Mouse (Mus musculus) mature B cell (primary cell): ENCODE measurements at regions not wholly inside any gene's neighbourhood (a gene's known extent, or its start where the extent isn't known, plus 50 kb on each side); places are given as distances from the start of the nearest gene placed in this dataset.

Experiments used
- in situ Hi-C: fragments of 300-500 bp; cut with MboI; formaldehyde crosslinking; loops from 2 replicates; pipeline ENCODE4 v1.14.3; 2019

DNA sequence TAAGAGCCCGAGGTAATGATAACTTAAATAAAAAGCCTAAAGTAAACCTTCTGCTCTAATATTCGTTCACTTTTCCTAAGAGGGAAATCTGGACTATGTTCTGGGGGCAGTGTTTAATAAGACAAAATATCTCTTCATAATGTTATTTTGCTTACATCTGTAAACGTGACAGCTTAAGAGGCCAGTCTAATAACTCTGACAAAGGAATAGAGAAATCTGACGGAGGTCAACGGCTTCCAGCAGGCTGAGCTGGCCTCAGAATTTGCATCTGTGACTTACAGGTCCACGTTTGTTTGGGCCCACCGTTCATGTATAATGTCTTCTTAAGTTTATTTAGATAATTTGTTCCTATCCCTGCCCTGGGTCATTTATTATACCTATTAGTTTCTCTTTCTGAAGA is 99.6 kb upstream of the Fam241a start:
- in situ Hi-C loops, result no loop called here

DNA sequence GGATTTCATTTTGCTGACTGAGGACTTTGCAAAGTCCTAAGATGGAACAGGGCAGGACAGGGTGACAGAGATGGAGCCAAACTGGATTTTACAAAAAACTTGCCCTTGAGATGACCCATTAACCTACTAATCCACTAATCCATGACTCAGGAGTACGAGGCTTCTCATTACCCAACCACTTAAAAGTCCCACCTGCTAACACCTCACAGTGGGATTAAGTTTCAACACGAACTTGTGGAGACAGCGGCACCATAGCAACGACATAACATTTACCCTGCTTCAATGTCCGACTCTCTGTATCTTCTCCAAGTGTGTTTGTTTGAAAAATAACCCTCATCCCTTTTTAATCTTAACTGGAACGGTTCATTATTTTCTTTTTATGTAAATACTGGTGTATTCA is 91.5 kb upstream of the Fam241a start:
- in situ Hi-C loops, result no loop called here

DNA sequence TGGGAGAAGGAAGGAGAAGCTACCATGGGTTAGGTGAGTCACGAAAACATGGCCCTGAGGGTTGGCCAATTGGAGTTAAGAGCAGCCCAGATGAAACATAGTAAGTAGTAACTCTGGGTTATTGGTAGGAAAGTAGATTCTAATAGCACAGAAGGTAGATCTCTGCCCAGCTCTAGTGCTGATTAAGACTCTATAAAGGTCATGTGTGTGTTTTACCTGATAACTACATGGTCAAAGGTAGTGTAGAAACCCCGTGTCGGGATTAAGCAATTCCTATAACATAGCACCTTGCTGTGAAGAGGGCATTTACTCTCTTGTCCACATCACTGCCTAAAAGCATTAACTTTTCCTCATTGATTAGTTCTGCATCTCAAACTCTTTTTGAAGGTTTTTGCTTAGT is 89.0 kb upstream of the Fam241a start:
- in situ Hi-C loops, result no loop called here

GRCm38 (mm10) chr3:127977240-127977639 is 81.1 kb upstream of the Fam241a start:
- in situ Hi-C loops, result no loop called here

DNA sequence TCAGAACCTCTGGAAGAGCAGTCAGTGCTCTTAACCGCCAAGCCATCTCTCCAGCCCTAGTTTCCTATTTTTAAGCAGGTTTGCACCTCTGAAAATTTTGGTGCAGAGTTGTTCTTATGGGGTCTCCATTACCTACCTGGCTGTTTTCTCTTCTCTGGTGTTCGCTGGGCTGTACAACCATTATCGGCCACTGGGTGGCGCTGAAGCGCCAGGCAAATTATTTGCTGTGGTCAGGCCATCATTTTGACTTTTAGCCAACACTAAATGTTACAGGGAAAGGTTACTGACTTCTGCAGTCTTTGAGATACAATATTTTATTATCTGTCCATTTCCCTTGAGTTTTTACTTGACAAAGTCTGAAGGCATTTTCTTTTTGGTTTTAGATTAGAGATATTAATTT is 74.8 kb upstream of the Fam241a start:
- in situ Hi-C loops, result no loop called here

DNA sequence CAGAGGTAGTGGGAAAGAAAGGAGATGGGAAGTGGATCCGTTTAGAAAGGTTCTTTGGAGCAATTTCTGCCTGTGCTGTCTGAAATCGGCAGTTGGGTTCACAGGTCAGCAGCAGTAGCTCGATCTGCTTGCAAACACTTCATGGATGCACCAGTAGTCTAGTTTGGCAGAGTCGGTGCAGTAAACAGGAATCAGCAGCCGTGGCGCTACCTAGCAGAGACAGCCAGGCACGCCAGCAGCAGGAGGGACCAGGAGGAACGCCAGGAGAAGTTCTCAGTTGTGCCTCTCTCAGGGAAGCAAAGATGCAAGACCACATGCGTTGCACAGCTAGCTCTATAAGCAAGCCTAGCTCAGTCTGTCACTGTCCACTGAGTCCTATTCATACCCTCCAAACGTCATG is 71.0 kb upstream of the Fam241a start:
- in situ Hi-C loops, result no loop called here

- in situ Hi-C loops, result no loop called here
Observed at GRCm38 (mm10) chr3:127966214-127966613, 70.1 kb upstream of the Fam241a start.

GRCm38 (mm10) chr3:127958919-127959684 is 63.0 kb upstream of the Fam241a start:
- in situ Hi-C loops, result no loop called here

GRCm38 (mm10) chr3:127954856-127955255 is 58.7 kb upstream of the Fam241a start:
- in situ Hi-C loops, result no loop called here

GRCm38 (mm10) chr3:127953610-127954009 is 57.5 kb upstream of the Fam241a start:
- in situ Hi-C loops, result no loop called here

GRCm38 (mm10) chr3:127948898-127949620 is 52.9 kb upstream of the Fam241a start:
- in situ Hi-C loops, result loop anchor here (10.0 kb wide), 2 partner anchors 94 to 324 kb away; no protein-coding TSS in a partner anchor

DNA sequence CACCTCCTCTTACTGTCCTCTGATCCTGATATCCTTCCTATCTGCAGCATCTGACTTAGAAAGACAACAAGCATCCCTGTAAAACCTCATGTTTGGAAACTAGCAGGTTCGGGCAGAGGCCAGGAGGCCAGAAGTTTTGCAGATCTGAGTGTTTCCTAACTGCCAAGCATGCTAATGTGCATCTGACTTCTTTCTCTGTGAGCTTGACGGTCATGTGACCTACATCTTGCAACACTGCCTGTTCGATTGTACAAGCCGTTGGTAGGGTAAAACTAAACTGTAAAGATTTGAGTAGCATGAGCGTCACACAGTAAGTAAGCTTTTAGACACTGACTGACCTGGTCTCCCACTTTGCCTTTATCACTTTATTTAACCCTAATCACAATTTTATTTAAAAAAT is 52.2 kb upstream of the Fam241a start:
- in situ Hi-C loops, result loop anchor here (10.0 kb wide), 2 partner anchors 94 to 324 kb away; no protein-coding TSS in a partner anchor
